Mouse (Mus musculus) right cerebral cortex, postnatal 14 days (tissue): ENCODE results near the gene Hnf1a.
A peak's percentile ranks its signal among the peaks of the same experiment; 100 is the strongest.

Experiments used
- DNase-seq: peaks from one replicate; pipeline ENCODE4 v3.0.0; 2022

Gene Hnf1a

GRCm38 (mm10) chr5:114978888-114979249 is 8.0 kb upstream of the Hnf1a start:
- DNase-seq: no peak

GRCm38 (mm10) chr5:114978473-114978872 is 7.6 kb upstream of the Hnf1a start:
- DNase-seq: no peak

GRCm38 (mm10) chr5:114976935-114977334 is 6.0 kb upstream of the Hnf1a start:
- DNase-seq: no peak

- no peak for DNase-seq
Measured at GRCm38 (mm10) chr5:114973131-114973530, 2.2 kb upstream of the Hnf1a start.

GRCm38 (mm10) chr5:114972201-114972600 is 1.3 kb upstream of the Hnf1a start:
- DNase-seq: no peak

- DNase-seq: no peak
Measured at GRCm38 (mm10) chr5:114969609-114970215, 1.2 kb downstream of the Hnf1a start.

GRCm38 (mm10) chr5:114969064-114969463 is 1.8 kb downstream of the Hnf1a start:
- DNase-seq: no peak

- no peak for DNase-seq
Measured at GRCm38 (mm10) chr5:114968651-114969050, 2.2 kb downstream of the Hnf1a start.

GRCm38 (mm10) chr5:114967523-114968268 is 3.2 kb downstream of the Hnf1a start:
- DNase-seq: no peak

GRCm38 (mm10) chr5:114964967-114965898 is 5.7 kb downstream of the Hnf1a start:
- DNase-seq: no peak

- DNase-seq: no peak
Measured at GRCm38 (mm10) chr5:114964315-114964966, 6.5 kb downstream of the Hnf1a start.

GRCm38 (mm10) chr5:114961590-114962360 is 9.1 kb downstream of the Hnf1a start:
- no peak for DNase-seq

GRCm38 (mm10) chr5:114958069-114958468 is 12.8 kb downstream of the Hnf1a start:
- DNase-seq: no peak

GRCm38 (mm10) chr5:114953326-114953725 is 17.6 kb downstream of the Hnf1a start:
- no peak for DNase-seq

- no peak for DNase-seq
Measured at GRCm38 (mm10) chr5:114951279-114951880, 19.5 kb downstream of the Hnf1a start.

- DNase-seq: no peak
Measured at GRCm38 (mm10) chr5:114950669-114951068, 20.2 kb downstream of the Hnf1a start.

GRCm38 (mm10) chr5:114949812-114950211 is 21.1 kb downstream of the Hnf1a start:
- DNase-seq: no peak

- DNase-seq: no peak
Measured at GRCm38 (mm10) chr5:114949316-114949715, 21.6 kb downstream of the Hnf1a start.

- DNase-seq: peak; percentile 40
Measured at GRCm38 (mm10) chr5:114948891-114949290, 22.0 kb downstream of the Hnf1a start.

GRCm38 (mm10) chr5:114945072-114945471 is 25.8 kb downstream of the Hnf1a start:
- DNase-seq: no peak

GRCm38 (mm10) chr5:114942766-114943130 is 28.1 kb downstream of the Hnf1a start:
- no peak for DNase-seq
